Mouse (Mus musculus) kidney, adult 2 months (tissue): ENCODE results near the gene Mmp28. TPM values are rescaled to one million over a fixed set of nuclear protein-coding genes. Genes with fewer than 3 reads are reported as not detected.
A peak's percentile ranks its signal among the peaks of the same experiment; 100 is the strongest.

Experiments used
- DNase-seq: peaks from one replicate; pipeline ENCODE4 v3.0.0; 2021
- H3K27ac ChIP-seq: fragments of 200-500 bp; 2 replicates; pipeline ENCODE4 v1.5.1; 2012; ENCODE audit warnings: low read depth, low read length, control low read depth, inconsistent platforms; ENCODE audit not compliant: insufficient read depth
- H3K27me3 ChIP-seq: fragments of 200-500 bp; replicated peaks from 2 replicates; pipeline ENCODE4 v1.6.1; 2012; ENCODE audit warnings: mild to moderate bottlenecking, moderate library complexity, low read length, inconsistent platforms; ENCODE audit not compliant: control insufficient read depth, insufficient read depth
- H3K36me3 ChIP-seq: fragments of 200-500 bp; 2 replicates; pipeline ENCODE4 v1.6.1; 2012; ENCODE audit warnings: mild to moderate bottlenecking, moderate library complexity, low read length, inconsistent platforms; ENCODE audit not compliant: control insufficient read depth, insufficient read depth
- H3K4me1 ChIP-seq: fragments of 200-500 bp; 2 replicates; pipeline ENCODE4 v1.6.1; 2011; ENCODE audit warnings: low read length; ENCODE audit not compliant: control insufficient read depth, insufficient read depth
- H3K4me3 ChIP-seq: fragments of 200-500 bp; 2 replicates; pipeline ENCODE4 v1.5.1; 2011; ENCODE audit warnings: mild to moderate bottlenecking, low read depth, low read length, control low read depth; ENCODE audit not compliant: insufficient read depth
- CTCF ChIP-seq: fragments of 200-500 bp; conservative IDR thresholded peaks from 2 replicates; pipeline ENCODE4 v1.5.1; 2011; ENCODE audit warnings: low read depth, mild to moderate bottlenecking, control low read depth, low read length, moderate library complexity, mixed read lengths; ENCODE audit not compliant: insufficient read depth, insufficient read length
- POLR2A ChIP-seq: fragments of 200-500 bp; IDR thresholded peaks from one replicate; pipeline ENCODE4 v1.6.1; 2011; ENCODE audit warnings: low read depth, low read length, control low read depth
- WGBS: fragments of 180-500 bp; shearing (Covaris S2); methylation state at CpG from one replicate; pipeline ENCODE4 v1.1.7; 2018; 5-methylcytosine and 5-hydroxymethylcytosine counted together
- polyA plus RNA-seq: library from polyadenylated mRNA; depleted of rRNA; stranded (reverse); fragments of >200 nt; gene quantifications from 2 replicates; pipeline ENCODE4 v1.2.3, GENCODE M21; 2012; rRNA removed

Gene Mmp28
- polyA plus RNA-seq = 4.3 TPM in 2 replicates

DNA sequence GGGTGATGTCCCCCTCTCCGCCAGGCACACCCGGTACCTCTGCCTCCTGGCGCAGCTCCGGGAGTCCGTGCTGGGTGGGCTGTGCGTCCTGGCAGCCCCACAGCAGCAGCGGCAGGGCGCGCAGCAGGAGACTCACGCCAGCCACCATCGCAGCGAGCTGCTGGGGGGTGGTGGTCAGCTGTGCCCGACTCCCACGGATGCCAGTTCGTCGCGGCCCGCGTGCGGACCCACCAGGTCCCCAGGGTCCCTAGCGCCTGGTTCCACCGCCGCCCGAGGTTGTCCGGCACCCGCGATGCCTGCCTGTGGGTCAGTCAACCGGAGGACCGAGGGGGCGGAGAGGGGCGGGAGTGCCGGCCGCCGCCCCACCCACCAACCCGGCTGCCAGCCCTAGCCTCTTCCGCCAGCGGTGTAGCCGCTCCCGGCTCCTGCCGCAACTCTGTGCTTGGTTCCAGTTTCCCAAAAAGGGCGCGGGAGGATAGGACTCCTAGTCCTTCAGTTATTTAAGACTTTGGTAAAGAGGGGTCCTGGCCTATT lies at the start of gene Mmp28:
Mmp28 (minus strand) TSS at position 361 of the 534 bp plus-strand sequence.
- Histone ChIP-seq H3K27me3 (no peaks in the 10 kb centered on the region), H3K4me3 (peak within 1 kb of the TSS; percentile 74), H3K36me3 (no peaks in the 10 kb centered on the region), H3K4me1 (no peaks in the 10 kb centered on the region), H3K27ac (0 out of 2 replicates have a peak within 1 kb of the TSS, but pooled peaks have one; percentile 21)
- TF ChIP-seq POLR2A (no peak), CTCF (no peak)
- WGBS = under 1% methylated on average over 42 of the region's 42 CpGs
- peak; percentile 78 for DNase-seq

DNA sequence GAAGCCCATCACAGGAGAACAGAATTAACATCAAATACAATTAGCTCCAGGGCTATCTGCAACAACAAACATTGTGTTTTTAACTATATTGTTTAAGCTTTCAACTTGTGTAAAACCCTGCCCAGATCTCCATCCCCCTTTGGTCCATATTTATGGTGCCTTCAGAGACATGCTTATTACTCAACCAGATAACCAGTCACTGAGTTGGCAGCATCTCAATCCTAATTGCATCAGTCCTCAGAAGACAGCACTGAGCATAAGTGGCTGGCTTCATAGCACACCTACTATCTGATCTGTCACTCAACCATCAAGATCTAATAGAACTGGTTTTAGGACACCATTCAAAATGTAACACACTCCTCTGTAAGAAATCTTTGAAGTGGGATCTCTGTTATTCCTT lies 46.6 kb upstream of the Mmp28 start:
- DNase-seq = no peak

DNA sequence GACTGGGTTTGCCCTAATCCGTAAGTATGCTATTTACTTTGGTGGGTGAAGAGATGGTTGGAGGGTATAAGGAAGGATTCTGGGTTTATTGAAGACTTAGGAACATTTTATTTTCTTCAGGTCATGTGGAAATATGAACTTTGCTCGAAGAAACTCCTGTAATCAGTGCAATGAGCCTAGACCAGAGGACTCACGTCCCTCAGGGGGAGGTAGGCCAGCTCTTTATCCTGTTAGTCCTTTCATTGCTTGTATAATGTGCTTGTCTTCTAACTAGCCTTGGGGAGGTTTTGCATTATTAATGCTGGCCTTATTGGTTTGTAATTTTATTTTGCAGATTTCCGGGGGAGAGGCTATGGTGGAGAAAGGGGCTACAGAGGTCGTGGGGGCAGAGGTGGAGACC lies 41.4 kb upstream of the Mmp28 start:
- no peak for TF ChIP-seq POLR2A
- no peak for DNase-seq
- Histone ChIP-seq H3K36me3 (peaks cover 11% of the 10 kb centered on the region; the same call in 1 of the 2 replicates), H3K27ac (no peak overlapping the region), H3K4me1 (no peaks in the 10 kb centered on the region), H3K27me3 (no peaks in the 10 kb centered on the region), H3K4me3 (no peak overlapping the region)
- 84% methylated on average over 5 of the region's 5 CpGs for WGBS

More for the DNA sequence above, 46.6 kb upstream of the Mmp28 start:
- H3K4me3 ChIP-seq = no peak overlapping the region
- no peaks in the 10 kb centered on the region for H3K4me1 ChIP-seq
- TF ChIP-seq POLR2A = no peak
- no peaks in the 10 kb centered on the region for H3K27me3 ChIP-seq
- no peak overlapping the region for H3K27ac ChIP-seq
- no peaks in the 10 kb centered on the region for H3K36me3 ChIP-seq

DNA sequence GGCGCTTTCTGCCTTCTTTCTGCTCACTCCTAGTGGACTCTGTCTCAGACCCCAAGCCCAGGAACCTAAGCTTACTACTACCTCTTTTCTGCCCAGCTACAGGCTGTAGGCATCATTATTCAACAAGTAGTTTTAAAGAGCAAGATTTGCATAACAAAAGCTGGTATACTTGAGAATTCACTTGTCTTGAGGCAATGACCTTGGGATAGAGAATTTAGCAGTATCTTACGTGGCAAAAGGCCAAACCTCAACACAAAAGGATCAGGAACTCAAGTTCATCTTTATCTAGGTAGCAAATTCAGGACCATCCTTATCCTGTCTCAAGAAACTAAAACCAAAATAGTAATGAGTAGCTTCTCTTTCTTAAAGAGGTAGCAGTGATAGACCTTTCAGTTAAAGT lies 32.7 kb upstream of the Mmp28 start:
- H3K4me1 ChIP-seq = no peaks in the 10 kb centered on the region
- 89% methylated on average over 2 of the region's 2 CpGs for WGBS
- TF ChIP-seq CTCF (no peak), POLR2A (no peak)

DNA sequence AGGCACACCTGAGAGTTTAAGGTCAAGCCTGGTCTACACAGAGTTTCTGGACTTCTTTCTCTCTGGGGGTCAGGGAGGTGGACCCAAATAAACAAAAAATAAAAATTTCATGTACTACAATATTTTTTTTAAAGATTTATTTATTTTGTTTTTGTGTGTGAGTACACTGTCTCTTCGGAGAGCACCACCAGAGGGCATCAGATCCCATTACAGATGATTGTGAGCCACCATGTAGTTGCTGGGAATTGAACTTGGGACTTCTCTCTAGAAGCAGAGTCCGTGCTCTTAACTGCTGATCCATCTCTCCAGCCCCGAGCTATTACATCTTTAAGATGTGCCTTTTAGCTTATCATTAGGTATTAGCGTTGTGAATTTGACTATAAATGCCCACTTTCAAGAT lies 28.6 kb upstream of the Mmp28 start:
- Histone ChIP-seq H3K27ac (no peak overlapping the region), H3K36me3 (peaks cover 2% of the 10 kb centered on the region; the same call in 1 of the 2 replicates), H3K4me3 (no peak overlapping the region), H3K4me1 (no peaks in the 10 kb centered on the region), H3K27me3 (no peaks in the 10 kb centered on the region)
- 70% methylated on average over 4 of the region's 4 CpGs for WGBS
- TF ChIP-seq POLR2A = no peak
- TF ChIP-seq CTCF = peak; percentile 15; the same call in 1 of the 2 replicates
- no peak for DNase-seq

More for the DNA sequence above, 32.7 kb upstream of the Mmp28 start:
- Histone ChIP-seq H3K36me3 (peaks cover 1% of the 10 kb centered on the region; the same call in 1 of the 2 replicates), H3K27ac (no peak overlapping the region), H3K4me3 (no peak overlapping the region), H3K27me3 (no peaks in the 10 kb centered on the region)
- DNase-seq = no peak

DNA sequence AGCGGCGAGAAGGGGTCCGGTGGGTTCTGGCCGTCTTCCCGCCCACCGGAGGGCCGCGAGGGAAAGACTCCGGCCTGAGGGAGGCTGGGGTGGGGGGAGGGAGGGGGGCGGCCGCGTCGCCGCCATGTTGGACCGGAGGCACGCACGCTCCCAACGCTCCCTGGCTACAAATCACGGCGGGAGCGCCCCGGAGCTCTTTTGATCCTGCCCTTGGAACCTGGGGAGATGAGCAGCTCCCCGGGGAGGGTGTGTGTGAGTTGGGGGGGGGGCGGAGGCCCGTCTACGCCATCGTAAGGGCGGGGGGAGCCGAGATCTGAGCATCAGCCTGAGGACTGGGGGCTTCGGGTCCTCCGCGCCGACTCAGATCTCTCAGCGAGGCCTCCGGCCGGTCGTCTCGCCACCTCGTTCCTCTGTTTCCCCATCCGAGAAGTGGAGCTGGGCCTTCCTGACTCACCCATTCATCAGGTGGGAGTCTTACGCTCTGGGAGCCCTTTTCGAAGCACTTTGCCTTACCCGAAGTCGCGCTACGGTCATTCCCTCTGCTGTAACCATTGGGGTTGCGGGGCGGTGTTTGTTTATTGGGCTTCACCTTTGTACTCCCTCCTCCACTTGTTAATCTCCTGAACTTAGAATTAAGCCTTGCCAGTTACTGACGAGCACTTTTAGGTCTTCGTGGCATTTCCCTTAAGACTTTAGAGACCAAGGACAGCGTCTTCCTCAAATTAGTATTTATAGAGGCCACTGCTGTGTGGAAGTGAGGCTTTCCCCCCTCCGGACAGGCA lies 10.6 kb upstream of the Mmp28 start:
- no peaks in the 10 kb centered on the region for H3K27me3 ChIP-seq
- TF ChIP-seq POLR2A (no peak), CTCF (no peak)
- H3K36me3 ChIP-seq = no peaks in the 10 kb centered on the region
- peak overlapping the region; percentile 96 for H3K4me3 ChIP-seq
- WGBS = 0% methylated on average over 51 of the region's 52 CpGs
- peaks cover 14% of the 10 kb centered on the region for H3K4me1 ChIP-seq
- H3K27ac ChIP-seq = peak overlapping the region; percentile 85
- peak; percentile 76 for DNase-seq

DNA sequence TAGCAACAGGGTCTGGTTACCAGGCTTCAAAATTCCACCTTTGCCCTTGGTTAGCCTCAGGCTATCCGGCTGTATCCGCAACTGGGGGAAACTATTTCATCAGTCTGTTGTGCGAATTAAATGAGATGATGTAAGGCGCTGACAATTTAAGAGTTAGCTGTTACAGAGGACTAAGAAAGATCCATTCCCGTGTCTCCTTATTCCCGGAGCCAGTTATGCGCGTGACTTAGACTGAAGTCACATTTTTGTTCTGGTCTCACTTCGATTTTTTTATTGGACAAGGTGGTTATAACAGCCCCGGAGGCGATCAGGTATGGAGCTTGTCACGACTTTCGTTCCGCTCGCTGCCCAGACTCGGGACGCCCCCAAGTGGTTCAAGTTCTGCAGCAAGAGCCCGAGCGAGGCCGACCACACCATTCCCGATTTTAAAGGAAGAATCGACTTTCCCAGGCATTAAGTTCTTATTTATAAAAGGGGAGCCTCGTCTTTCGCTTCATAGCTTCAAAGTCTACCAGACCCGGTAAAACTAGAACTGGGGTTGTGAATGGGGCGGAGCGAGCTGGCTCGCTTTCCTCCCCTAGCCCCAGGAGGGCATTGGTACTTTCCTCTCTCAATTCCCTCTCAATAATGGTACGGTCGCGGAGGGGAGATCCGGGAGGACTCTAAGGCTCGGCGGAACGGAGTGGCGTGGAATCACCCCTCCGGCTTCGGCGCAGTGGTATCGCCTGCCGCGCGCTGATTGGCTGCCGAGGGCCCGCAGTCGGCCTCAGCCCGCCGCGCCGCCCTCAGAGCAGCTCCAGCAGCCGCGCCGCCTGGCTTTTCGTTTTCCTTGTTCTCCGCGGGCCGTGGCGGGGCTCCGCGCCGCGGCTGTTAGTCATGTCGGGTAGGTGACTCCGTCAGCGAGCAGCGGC lies 9.7 kb upstream of the Mmp28 start, which contains the start of gene Taf15:
Taf15 (plus strand) TSS at position 763 of the 911 bp plus-strand sequence.
- Histone ChIP-seq H3K27me3 (no peaks in the 10 kb centered on the region), H3K27ac (peak within 1 kb of the TSS; percentile 92), H3K4me3 (peak within 1 kb of the TSS; percentile 96), H3K4me1 (peaks cover 14% of the 10 kb centered on the region), H3K36me3 (no peaks in the 10 kb centered on the region)
- DNase-seq = peak; percentile 99
- TF ChIP-seq CTCF (peak; percentile 65), POLR2A (peak; percentile 32)
- under 1% methylated on average over 66 of the region's 66 CpGs for WGBS
